11 mouse cellular contexts compared by ENCODE assay signal in genomic region chr15:7216581-7217272, GRCm38 (mm10).
DNase-seq lines count a peak whose midpoint lies in the region; ATAC-seq lines count a peak whose summit lies in the region.
"Had no signal": no experiment of that assay in that cellular context is flagged by ENCODE, and none has a peak within 500 bp of the region (broad histone marks: within the 10 kb centered on the region; RNA-seq: fewer than 3 reads in every experiment).

No protein-coding gene starts in this region.

- DNase-seq in CD4-positive, CD25-positive, alpha-beta regulatory T cell, adult 2 months (ENCODE audit: low read depth, low spot score) = peak; percentile 13
- DNase-seq in 3134 (ENCODE audit: extremely low read depth, insufficient read length, low spot score) = peak; percentile 33
- DNase-seq in adrenal gland, postnatal 25 days = no peak
- DNase-seq in layer of hippocampus, adult 18-20 months (ENCODE audit: low spot score in 2 of 2) = no peak
- DNase-seq in frontal cortex, postnatal 36 days (ENCODE audit: low spot score in 2 of 2) = no peak
- DNase-seq: heart, postnatal 36 days; layer of hippocampus, adult 9-11 months had no signal

- no peak for ATAC-seq in CD4-positive, CD25-positive, alpha-beta regulatory T cell, adult 4 months
- ATAC-seq in granulocyte monocyte progenitor cell, adult 5-6 weeks (replicated peaks; ENCODE audit: poor library complexity, severe bottlenecking) = peak; percentile 93
- ATAC-seq in monocyte, adult 5-6 weeks (replicated peaks; ENCODE audit: insufficient number of reproducible peaks, low FRiP score, low TSS enrichment, poor library complexity, severe bottlenecking) = peak; percentile 70
- ATAC-seq: midbrain, embryonic 15.5 days had no signal

Comparison
In these comparisons a context has a peak if more than half of its experiments do, and no peak if none do; other contexts are left out.
1. DNase-seq: peak in CD4-positive, CD25-positive, alpha-beta regulatory T cell, adult 2 months (single experiment) and 3134 (single experiment); none in adrenal gland, postnatal 25 days (single experiment), layer of hippocampus, adult 18-20 months (0 of 2) and frontal cortex, postnatal 36 days (0 of 2).